Comparison of ENCODE assay signal across 10 mouse cellular contexts in the genomic region with DNA sequence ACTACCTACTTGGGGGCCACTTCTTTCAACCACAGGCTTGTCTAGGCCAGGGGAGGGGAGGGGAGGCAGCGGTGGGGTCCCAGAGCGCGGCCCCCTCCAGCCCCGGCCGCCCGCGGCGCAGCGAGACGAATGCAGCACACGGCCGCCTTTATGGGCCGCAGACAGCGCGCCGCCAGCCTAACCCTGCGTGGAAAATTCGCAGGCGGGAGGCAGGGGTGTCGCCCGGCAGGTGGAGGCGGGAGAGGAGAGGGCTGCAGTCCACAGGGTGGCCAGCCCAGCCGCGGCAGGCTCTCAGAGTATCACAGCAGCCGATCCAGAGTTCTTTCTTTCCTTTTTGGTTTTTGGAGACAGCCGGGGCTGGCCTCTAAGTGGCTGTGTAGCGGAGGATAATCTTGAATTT. TPM values are rescaled to one million over a fixed set of nuclear protein-coding genes. Genes with fewer than 3 reads are reported as not detected.
DNase-seq lines count a peak whose midpoint lies in the region; ATAC-seq and TF ChIP-seq lines count a peak whose summit lies in the region.
"Had no signal": no experiment of that assay in that cellular context is flagged by ENCODE, and none has a peak within 500 bp of the region (broad histone marks: within the 10 kb centered on the region; RNA-seq: fewer than 3 reads in every experiment).

No protein-coding gene starts in this region.

- in situ Hi-C loops in ES-E14 (cut with MboI; ENCODE audit: low sequenced_read_pairs in 2 of 2, unreplicated experiment in 2 of 2): no loop called here

- peak overlapping the region; percentile 63 for H3K4me2 ChIP-seq in heart, embryonic 12.5 days
- H3K4me2 ChIP-seq in hindbrain, embryonic 13.5 days: peak overlapping the region; percentile 52
- H3K4me2 ChIP-seq in liver, postnatal 0 days (ENCODE audit: low read depth, low read length): peak overlapping the region; percentile 48; the same call in 1 of the 2 replicates

- TF ChIP-seq EP300 in liver, postnatal 0 days (IDR thresholded peaks at IDR 0.05; ENCODE audit: low read depth): no peak

- H3K27me3 ChIP-seq in heart, embryonic 12.5 days (replicated peaks): 0 out of 2 replicates have a peak, but pooled peaks cover 5% of the 10 kb centered on the region
- H3K27me3 ChIP-seq in hindbrain, embryonic 13.5 days: peaks cover 23% of the 10 kb centered on the region
- H3K27me3 ChIP-seq in liver, postnatal 0 days (ENCODE audit: insufficient read depth, low read length): no peaks in the 10 kb centered on the region

- peak overlapping the region; percentile 60; the same call in 1 of the 2 replicates for H3K9ac ChIP-seq in heart, embryonic 12.5 days
- H3K9ac ChIP-seq in ES-E14 (ENCODE audit: insufficient read depth, low read depth, low read length, poor library complexity, severe bottlenecking): peak overlapping the region; percentile 41
- H3K9ac ChIP-seq in hindbrain, embryonic 13.5 days: peak overlapping the region; percentile 63
- H3K9ac ChIP-seq in liver, postnatal 0 days (replicated peaks): no peak overlapping the region

- peaks cover 46% of the 10 kb centered on the region for H3K4me1 ChIP-seq in heart, embryonic 12.5 days (replicated peaks)
- H3K4me1 ChIP-seq in ES-E14 (ENCODE audit: control insufficient read depth in 2 of 2, insufficient read depth in 2 of 2, low read length in 2 of 2, poor library complexity in 1 of 2): peaks cover 0 to 18% of the 10 kb centered on the region in 2 experiments; a peak in 3 of 4 replicates
- peaks cover 32% of the 10 kb centered on the region for H3K4me1 ChIP-seq in hindbrain, embryonic 13.5 days (replicated peaks)
- H3K4me1 ChIP-seq in liver, postnatal 0 days (ENCODE audit: insufficient read depth): peaks cover 7% of the 10 kb centered on the region

- peak overlapping the region; percentile 28 for H3K4me3 ChIP-seq in heart, embryonic 12.5 days
- peak overlapping the region; percentile 24 to 41; a peak in 3 of 4 replicates for H3K4me3 ChIP-seq in ES-E14 (ENCODE audit: insufficient read depth in 1 of 2, low read depth in 1 of 2, low read length in 2 of 2, poor library complexity in 1 of 2, severe bottlenecking in 1 of 2)
- H3K4me3 ChIP-seq in hindbrain, embryonic 13.5 days: peak overlapping the region; percentile 25
- H3K4me3 ChIP-seq in liver, postnatal 0 days (ENCODE audit: low read depth, low read length): no peak overlapping the region

- ATAC-seq in heart, embryonic 12.5 days (ENCODE audit: insufficient number of reproducible peaks, low FRiP score): 0 out of 2 replicates have a peak, but pooled peaks have one; percentile 11
- 0 out of 2 replicates have a peak, but pooled peaks have one; percentile 32 for ATAC-seq in hindbrain, embryonic 13.5 days (ENCODE audit: low FRiP score)
- no peak for ATAC-seq in liver, postnatal 0 days
- ATAC-seq: activated CD4-positive, CD25-positive, alpha-beta regulatory T cell, adult 4 months had no signal

- no peak for TF ChIP-seq CTCF in liver, postnatal 0 days (IDR thresholded peaks at IDR 0.05; ENCODE audit: low read depth)

- no peaks in the 10 kb centered on the region for H3K36me3 ChIP-seq in heart, embryonic 12.5 days
- H3K36me3 ChIP-seq in ES-E14 (ENCODE audit: control insufficient read depth, insufficient read depth, low read length, poor library complexity, severe bottlenecking): no peaks in the 10 kb centered on the region
- no peaks in the 10 kb centered on the region for H3K36me3 ChIP-seq in hindbrain, embryonic 13.5 days
- no peaks in the 10 kb centered on the region for H3K36me3 ChIP-seq in liver, postnatal 0 days (replicated peaks; ENCODE audit: insufficient read depth, low read length)

- DNase-seq in heart, adult 9 months (ENCODE audit: low spot score in 2 of 2): no peak
- DNase-seq in ES-E14 (ENCODE audit: low read depth, low spot score): no peak
- DNase-seq in liver, postnatal 0 days: no peak
- DNase-seq in right cerebral cortex, postnatal 4 days: no peak
- no peak for DNase-seq in right cerebral cortex, postnatal 10 days (ENCODE audit: low spot score in 2 of 2)
- no peak for DNase-seq in cerebellum, postnatal 14 days
- DNase-seq: cerebellum, postnatal 25 days had no signal

- 7% methylated on average over 27 of the region's 27 CpGs for WGBS in heart, embryonic 12.5 days
- WGBS in hindbrain, embryonic 13.5 days: 6% methylated on average over 26 of the region's 27 CpGs
- 23% methylated on average over 26 of the region's 27 CpGs for WGBS in liver, postnatal 0 days (ENCODE audit: insufficient replicate concordance)

- H3K27ac ChIP-seq in heart, embryonic 12.5 days (ENCODE audit: poor library complexity, severe bottlenecking): no peak overlapping the region
- H3K27ac ChIP-seq in ES-E14 (ENCODE audit: insufficient read depth, low read depth, low read length, poor library complexity, severe bottlenecking): no peak overlapping the region
- H3K27ac ChIP-seq in hindbrain, embryonic 13.5 days: no peak overlapping the region
- no peak overlapping the region for H3K27ac ChIP-seq in liver, postnatal 0 days (ENCODE audit: low read depth)

- H3K9me3 ChIP-seq in heart, embryonic 12.5 days (replicated peaks): peaks cover 4% of the 10 kb centered on the region; the same call in 1 of the 2 replicates
- no peaks in the 10 kb centered on the region for H3K9me3 ChIP-seq in ES-E14 (ENCODE audit: control insufficient read depth, insufficient read depth, low read depth, low read length)
- H3K9me3 ChIP-seq in hindbrain, embryonic 13.5 days: 0 out of 2 replicates have a peak, but pooled peaks cover 5% of the 10 kb centered on the region
- no peaks in the 10 kb centered on the region for H3K9me3 ChIP-seq in liver, postnatal 0 days (ENCODE audit: low read length)

TF ChIP-seq in ES-E14, 5 proteins besides CTCF, POLR2A, EP300 and RAD21:
- TF ChIP-seq HCFC1 (IDR thresholded peaks at IDR 0.05; ENCODE audit: borderline replicate concordance, insufficient read depth, low read length): no peak
- no peak for TF ChIP-seq ZNF384 (IDR thresholded peaks at IDR 0.05; ENCODE audit: low read depth, low read length)
- TF ChIP-seq MAFK (IDR thresholded peaks at IDR 0.05; ENCODE audit: insufficient read depth, low read depth, low read length): no peak
- TF ChIP-seq CHD2 (IDR thresholded peaks at IDR 0.05; ENCODE audit: low read depth, low read length): no peak
- TF ChIP-seq ZC3H11A (IDR thresholded peaks at IDR 0.05; ENCODE audit: borderline replicate concordance, low read depth, low read length): no peak

RNA-seq across cellular contexts. Expression of gene Snai1, which starts 21.4 kb away (rescaled TPM):
- 18.8 and 21.4 TPM in 2 replicates for polyA plus RNA-seq in heart, embryonic 12.5 days (2016; fragmentation: Nextera tagmentation; extraction: Ambion mirVana)
- 1.4 and 3.4 TPM in 2 replicates for total RNA-seq in ES-E14 (2012; rRNA removed)
- 7.5 and 7.9 TPM in 2 replicates for polyA plus RNA-seq in hindbrain, embryonic 13.5 days (2015; fragmentation: Nextera tagmentation; extraction: Ambion mirVana)
- 1.6 and 2.3 TPM in 2 replicates for polyA plus RNA-seq in liver, postnatal 0 days (2015; fragmentation: Nextera tagmentation; extraction: Ambion mirVana)
- polyA plus RNA-seq: activated CD4-positive, CD25-positive, alpha-beta regulatory T cell, adult 4 months had no signal
